Mouse (Mus musculus) ovary, postnatal 14 days (tissue): Measurements from ENCODE around the gene Eid3.

Experiments
- DNase-seq: peaks from one replicate; pipeline ENCODE4 v3.0.0; 2022; ENCODE audit warnings: low spot score

Eid3 gene

GRCm38 (mm10) chr10:82910198-82910597, 43.8 kb downstream of the Eid3 start:
- no peak for DNase-seq

- DNase-seq, result no peak
These were observed 46.8 kb downstream of the Eid3 start for GRCm38 (mm10) chr10:82913238-82913637.

DNA sequence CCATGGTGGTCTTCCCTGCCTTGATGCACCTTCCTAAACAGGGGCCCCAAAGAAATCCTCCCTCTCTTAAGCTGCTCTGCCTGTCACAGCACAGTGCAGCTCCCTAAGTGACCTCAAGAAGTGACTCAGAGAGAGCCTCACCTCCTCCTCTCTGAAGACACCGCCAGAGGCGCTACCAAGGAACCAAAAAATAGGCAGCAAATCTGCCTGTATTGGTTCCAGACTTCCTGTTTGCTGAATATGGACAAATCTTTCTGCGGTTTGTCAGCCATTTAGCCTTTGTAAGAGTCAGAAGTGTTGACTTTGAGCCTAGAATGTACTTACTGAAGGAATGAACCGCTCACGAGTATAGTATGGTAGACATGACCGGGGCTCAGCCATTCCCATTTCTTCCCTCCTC, 47.3 kb downstream of the Eid3 start:
- DNase-seq, result no peak
